Mouse (Mus musculus) kidney, adult 2 months (tissue): ENCODE results near the gene Gne.

Source experiments
- CTCF ChIP-seq: fragments of 200-500 bp; conservative IDR thresholded peaks from 2 replicates; pipeline ENCODE4 v1.5.1; 2011; ENCODE audit warnings: low read depth, mild to moderate bottlenecking, control low read depth, low read length, moderate library complexity, mixed read lengths; ENCODE audit not compliant: insufficient read depth, insufficient read length
- POLR2A ChIP-seq: fragments of 200-500 bp; IDR thresholded peaks from one replicate; pipeline ENCODE4 v1.6.1; 2011; ENCODE audit warnings: low read depth, low read length, control low read depth

DNA sequence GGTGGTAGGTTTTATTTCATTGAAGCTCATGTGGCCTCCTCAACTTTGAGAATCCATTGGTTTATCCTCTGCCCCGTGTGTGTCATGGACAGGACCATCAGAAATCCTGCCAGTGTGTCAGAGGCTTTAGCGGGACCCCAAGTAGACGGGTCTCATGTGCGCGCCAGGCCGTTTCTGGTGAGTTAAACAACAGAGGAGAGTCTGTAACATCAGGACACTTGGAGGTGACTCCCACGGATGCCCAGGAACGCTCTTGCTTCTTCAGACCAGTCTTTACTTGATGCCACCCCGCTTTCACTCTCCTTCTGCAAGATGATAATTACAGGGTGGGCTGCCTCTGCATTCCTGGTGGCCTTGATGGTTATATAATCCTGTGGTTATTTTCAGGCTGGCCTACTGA is 60.3 kb downstream of the Gne start:
- TF ChIP-seq CTCF (no peak), POLR2A (no peak)
